Mouse (Mus musculus): ENCODE measurements around the gene Clcn7. TPM values are rescaled to one million over a fixed set of nuclear protein-coding genes. Genes with fewer than 3 reads are reported as not detected.

The Clcn7 gene
- total and polyA plus RNA-seq, 3 experiments, result 10.9 to 16.4 TPM; not detected in 1

DNA sequence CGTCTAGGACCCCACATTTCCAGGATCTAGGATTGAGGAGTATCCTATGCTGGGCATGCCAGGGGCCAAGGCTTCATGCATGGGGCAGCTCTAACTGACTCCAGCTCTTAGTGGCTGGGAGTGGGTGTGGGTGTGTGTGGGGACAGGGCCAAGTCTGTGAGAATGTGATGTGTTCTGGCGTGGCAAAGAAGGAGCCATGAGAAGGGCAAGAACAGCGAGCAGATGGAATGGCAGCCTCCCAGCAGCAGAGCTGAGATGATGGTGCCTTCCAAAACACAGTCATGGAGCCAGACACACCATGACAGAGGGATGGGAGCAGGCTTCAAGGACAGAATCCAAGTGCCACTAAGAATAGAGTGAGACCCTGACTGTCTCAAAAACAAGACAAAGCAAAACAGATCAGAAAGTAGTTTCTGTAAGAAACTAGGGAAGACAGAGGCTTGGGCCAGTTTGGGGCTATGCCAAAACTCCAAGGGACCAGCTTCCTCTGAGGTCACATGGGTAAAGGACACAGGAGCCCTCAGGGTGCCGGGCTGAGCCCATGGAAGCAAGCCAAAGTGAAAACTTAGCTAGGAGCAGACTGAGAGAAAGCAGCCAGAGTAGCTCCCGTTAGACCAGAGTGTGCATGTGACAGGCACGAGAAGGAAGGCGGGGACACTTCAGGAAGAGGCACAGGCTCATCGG, 21.3 kb upstream of the Clcn7 start:
- H3K27ac ChIP-seq (ENCODE audit: control insufficient read depth, low read depth, low read length), result no peak overlapping the region
- DNase-seq (ENCODE audit: low read depth, low spot score), result no peak

DNA sequence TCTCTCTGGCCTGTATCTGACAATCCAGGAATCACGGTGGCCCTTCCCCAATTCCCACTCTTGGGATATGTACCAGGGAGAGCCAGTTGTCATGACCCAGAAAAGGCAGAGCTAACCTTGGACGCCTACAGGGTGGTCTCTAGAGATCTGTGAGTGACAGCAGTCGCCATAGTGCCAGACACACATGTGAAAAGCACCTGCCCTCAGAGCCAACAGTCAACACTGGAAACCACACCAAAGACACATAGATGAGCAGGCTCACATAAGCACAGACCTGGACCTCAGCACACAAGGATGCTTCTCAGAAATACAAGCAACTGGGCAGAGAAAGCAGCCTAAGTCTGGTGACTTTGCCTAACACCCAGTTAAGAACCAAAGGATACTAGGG, 20.8 kb upstream of the Clcn7 start:
- no peak overlapping the region for H3K27ac ChIP-seq (ENCODE audit: control insufficient read depth, low read depth, low read length)
- H3K9me3 ChIP-seq (replicated peaks; ENCODE audit: insufficient read depth, low read length), result no peaks in the 10 kb centered on the region
- no peak for DNase-seq (ENCODE audit: low read depth, low spot score)
- H3K4me3 ChIP-seq (ENCODE audit: control insufficient read depth in 1 of 2, insufficient read depth in 1 of 2, low read depth in 2 of 2, low read length in 2 of 2), result no peak overlapping the region
- TF ChIP-seq USF1 (IDR thresholded peaks at IDR 0.05; ENCODE audit: low read depth, low read length) (no peak), MYC (IDR thresholded peaks at IDR 0.05; ENCODE audit: low read depth, low read length) (no peak), EP300 (IDR thresholded peaks at IDR 0.05; ENCODE audit: low read depth in 1 of 2, low read length in 2 of 2) (no peak), RAD21 (IDR thresholded peaks at IDR 0.05; ENCODE audit: low read depth, low read length) (no peak), RCOR1 (IDR thresholded peaks at IDR 0.05; ENCODE audit: low read depth, low read length) (no peak), POLR2A (IDR thresholded peaks at IDR 0.05; ENCODE audit: control insufficient read depth in 1 of 2, insufficient read depth in 1 of 2, low read depth in 1 of 2, low read length in 2 of 2, poor library complexity in 1 of 2) (no peak), TAL1 (IDR thresholded peaks at IDR 0.05; ENCODE audit: low read length) (no peak), CHD1 (IDR thresholded peaks at IDR 0.05; ENCODE audit: low read depth, low read length) (no peak)
- H3K9ac ChIP-seq (ENCODE audit: control insufficient read depth, low read depth, low read length, poor library complexity, severe bottlenecking), result no peak overlapping the region
- peaks cover 2 to 4% of the 10 kb centered on the region in 2 experiments; a peak in 3 of 4 replicates for H3K36me3 ChIP-seq (ENCODE audit: control insufficient read depth in 1 of 2, insufficient read depth in 2 of 2, low read length in 2 of 2)
- H3K79me2 ChIP-seq (ENCODE audit: control insufficient read depth, insufficient read depth, low read length, poor library complexity), result peaks cover 11% of the 10 kb centered on the region
- no peaks in the 10 kb centered on the region for H3K27me3 ChIP-seq (ENCODE audit: control insufficient read depth in 1 of 2, insufficient read depth in 2 of 2, low read length in 2 of 2)
- H3K4me1 ChIP-seq (ENCODE audit: control insufficient read depth in 1 of 2, insufficient read depth in 2 of 2, low read length in 2 of 2), result peaks cover 0 to 13% of the 10 kb centered on the region in 2 experiments; a peak in 2 of 4 replicates

More for the DNA sequence above, 21.3 kb upstream of the Clcn7 start:
- Histone ChIP-seq H3K9me3 (replicated peaks; ENCODE audit: insufficient read depth, low read length) (no peaks in the 10 kb centered on the region), H3K9ac (ENCODE audit: control insufficient read depth, low read depth, low read length, poor library complexity, severe bottlenecking) (no peak overlapping the region), H3K27me3 (ENCODE audit: control insufficient read depth in 1 of 2, insufficient read depth in 2 of 2, low read length in 2 of 2) (no peaks in the 10 kb centered on the region), H3K4me1 (ENCODE audit: control insufficient read depth in 1 of 2, insufficient read depth in 2 of 2, low read length in 2 of 2) (peaks cover 0 to 11% of the 10 kb centered on the region in 2 experiments; a peak in 2 of 4 replicates), H3K79me2 (ENCODE audit: control insufficient read depth, insufficient read depth, low read length, poor library complexity) (peaks cover 11% of the 10 kb centered on the region), H3K36me3 (ENCODE audit: control insufficient read depth in 1 of 2, insufficient read depth in 2 of 2, low read length in 2 of 2) (peaks cover 2 to 4% of the 10 kb centered on the region in 2 experiments; a peak in 3 of 4 replicates), H3K4me3 (ENCODE audit: control insufficient read depth in 1 of 2, insufficient read depth in 1 of 2, low read depth in 2 of 2, low read length in 2 of 2) (no peak overlapping the region)
- no peak for TF ChIP-seq BHLHE40 (IDR thresholded peaks at IDR 0.05; ENCODE audit: borderline replicate concordance, low read depth, low read length)
- TF ChIP-seq POLR2A (IDR thresholded peaks at IDR 0.05; ENCODE audit: control insufficient read depth in 1 of 2, insufficient read depth in 1 of 2, low read depth in 1 of 2, low read length in 2 of 2, poor library complexity in 1 of 2), result no peak
- TF ChIP-seq TCF12 (IDR thresholded peaks at IDR 0.05; ENCODE audit: low read depth, low read length), result no peak
- no peak for TF ChIP-seq MAFK (IDR thresholded peaks at IDR 0.05; ENCODE audit: borderline replicate concordance, low read depth, low read length)
- no peak for TF ChIP-seq CTCF (IDR thresholded peaks at IDR 0.05 in 2 of 3, conservative IDR thresholded peaks at IDR 0.05 in 1 of 3; ENCODE audit: control insufficient read depth in 1 of 3, insufficient read depth in 1 of 3, low read depth in 2 of 3, low read length in 3 of 3, poor library complexity in 1 of 3, severe bottlenecking in 1 of 3)
- no peak for TF ChIP-seq NRF1 (IDR thresholded peaks at IDR 0.05; ENCODE audit: insufficient read depth, low read depth, low read length, poor library complexity, severe bottlenecking)
- TF ChIP-seq CHD1 (IDR thresholded peaks at IDR 0.05; ENCODE audit: low read depth, low read length), result no peak
- TF ChIP-seq ETS1 (IDR thresholded peaks at IDR 0.05; ENCODE audit: low read depth, low read length), result no peak
- no peak for TF ChIP-seq RAD21 (IDR thresholded peaks at IDR 0.05; ENCODE audit: low read depth, low read length)
- no peak for TF ChIP-seq HCFC1 (IDR thresholded peaks at IDR 0.05; ENCODE audit: low read depth, low read length)
- no peak for TF ChIP-seq ZNF384 (IDR thresholded peaks at IDR 0.05; ENCODE audit: low read depth, low read length)
